Mouse (Mus musculus): ENCODE measurements around the gene Nav2. TPM values are rescaled to one million over a fixed set of nuclear protein-coding genes. Genes with fewer than 3 reads are reported as not detected.

Gene Nav2
- polyA plus RNA-seq, 1 experiment from 2014 or later, result 5.8 TPM

DNA sequence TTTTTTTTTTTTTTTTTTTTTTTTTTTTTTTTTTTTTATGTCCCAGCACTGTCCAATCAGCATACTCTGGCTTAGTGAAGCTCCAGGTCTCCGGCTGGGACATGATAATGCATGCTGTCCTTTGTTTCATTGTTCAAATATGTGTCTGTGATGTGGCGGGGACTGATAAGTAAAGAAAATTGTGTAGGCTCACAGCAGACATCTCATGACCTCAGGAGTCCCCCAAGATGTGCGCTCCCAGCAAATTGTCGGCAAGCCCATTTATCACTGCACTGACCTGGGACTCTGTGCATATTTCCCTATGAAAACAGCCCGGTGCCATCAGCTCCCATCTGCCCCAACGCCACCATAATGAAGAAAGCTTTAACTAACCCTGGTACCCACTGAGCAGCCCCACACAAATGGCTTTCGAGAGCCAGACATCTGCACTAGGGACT lies 110.0 kb downstream of the Nav2 start:
- Histone ChIP-seq H3K4me2 (replicated peaks; ENCODE audit: low read depth) (no peak overlapping the region), H3K27ac (ENCODE audit: low read depth, low read length) (no peak overlapping the region), H3K27me3 (replicated peaks; ENCODE audit: control insufficient read depth, insufficient read depth, low read length) (no peaks in the 10 kb centered on the region), H3K4me3 (ENCODE audit: low read depth, low read length) (no peak overlapping the region), H3K36me3 (ENCODE audit: control insufficient read depth, insufficient read depth) (no peaks in the 10 kb centered on the region), H3K4me1 (replicated peaks; ENCODE audit: control insufficient read depth, insufficient read depth, low read length) (no peaks in the 10 kb centered on the region), H3K9ac (ENCODE audit: low read depth, low read length) (no peak overlapping the region), H3K9me3 (ENCODE audit: control insufficient read depth) (no peaks in the 10 kb centered on the region)
- no peak for TF ChIP-seq CTCF (IDR thresholded peaks at IDR 0.05; ENCODE audit: low read depth)
- WGBS, result 56% methylated on average over 7 of the region's 7 CpGs
- no peak for ATAC-seq

DNA sequence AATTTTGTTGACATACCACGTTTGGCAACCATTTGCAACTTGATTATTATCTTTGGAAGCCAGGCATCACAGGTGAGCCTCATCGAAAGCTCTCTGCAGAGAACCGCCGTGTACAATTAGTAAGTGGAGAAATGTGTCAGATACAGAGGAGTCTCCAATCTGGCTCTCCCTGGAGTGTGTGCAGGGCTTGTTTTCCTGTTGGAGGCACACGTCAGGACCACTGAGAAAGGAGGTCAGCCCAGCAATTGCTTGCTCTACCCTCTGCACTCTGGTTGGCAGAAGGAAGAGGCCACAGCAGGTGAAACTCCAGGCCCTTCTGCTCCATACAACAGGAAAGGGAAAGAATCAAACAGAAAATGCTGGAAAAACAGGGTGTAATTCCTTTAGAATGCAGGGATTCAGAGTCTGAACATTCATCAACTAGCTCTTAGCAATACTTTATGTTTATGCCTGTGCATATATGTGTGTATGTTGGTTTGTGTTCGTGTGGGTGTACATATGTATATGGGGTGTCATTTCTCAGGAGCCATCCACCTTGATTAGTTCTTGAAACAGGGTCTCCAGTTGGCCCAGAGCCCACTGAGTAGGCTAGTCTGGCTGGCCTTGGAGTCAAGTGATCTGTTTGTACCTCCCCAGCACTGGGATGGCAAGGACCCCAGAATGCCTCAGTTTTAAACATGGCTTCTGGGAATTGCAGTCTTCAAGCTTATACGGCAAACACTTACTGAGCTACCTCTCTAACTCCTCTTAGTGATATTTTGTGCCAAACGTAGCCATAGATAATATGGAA lies 116.7 kb downstream of the Nav2 start:
- H3K27me3 ChIP-seq (replicated peaks; ENCODE audit: control insufficient read depth, insufficient read depth, low read length), result no peaks in the 10 kb centered on the region
- no peak overlapping the region for H3K4me2 ChIP-seq (replicated peaks; ENCODE audit: low read depth)
- H3K4me3 ChIP-seq (ENCODE audit: low read depth, low read length), result no peak overlapping the region
- 64% methylated on average over 8 of the region's 8 CpGs for WGBS
- H3K27ac ChIP-seq (ENCODE audit: low read depth, low read length), result no peak overlapping the region
- TF ChIP-seq CTCF (IDR thresholded peaks at IDR 0.05; ENCODE audit: low read depth), result no peak
- H3K36me3 ChIP-seq (ENCODE audit: control insufficient read depth, insufficient read depth), result no peaks in the 10 kb centered on the region
- no peaks in the 10 kb centered on the region for H3K4me1 ChIP-seq (replicated peaks; ENCODE audit: control insufficient read depth, insufficient read depth, low read length)
- no peak for ATAC-seq
- H3K9ac ChIP-seq (ENCODE audit: low read depth, low read length), result no peak overlapping the region
- no peaks in the 10 kb centered on the region for H3K9me3 ChIP-seq (ENCODE audit: control insufficient read depth)

DNA sequence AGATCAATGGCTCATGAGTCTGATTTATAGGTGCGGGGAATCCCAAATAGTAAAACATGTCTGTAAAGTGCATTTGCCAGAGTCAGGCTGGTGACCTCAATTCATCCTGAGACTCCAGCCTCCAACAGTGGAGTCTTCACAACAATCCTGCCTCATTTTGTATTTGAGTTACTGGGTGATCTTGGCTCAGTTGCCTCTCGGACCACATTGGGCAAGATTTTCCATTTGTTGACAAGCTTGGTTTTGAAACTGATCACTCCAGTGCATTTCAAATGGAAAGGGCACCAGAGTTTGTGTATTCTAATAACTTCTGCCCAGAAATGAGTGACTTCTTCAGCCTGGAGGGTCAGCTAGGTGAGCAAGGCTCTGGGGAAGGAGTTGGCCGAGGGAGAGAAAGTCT lies 117.5 kb downstream of the Nav2 start:
- Histone ChIP-seq H3K9me3 (ENCODE audit: control insufficient read depth) (no peaks in the 10 kb centered on the region), H3K4me1 (replicated peaks; ENCODE audit: control insufficient read depth, insufficient read depth, low read length) (no peaks in the 10 kb centered on the region), H3K27ac (ENCODE audit: low read depth, low read length) (no peak overlapping the region), H3K9ac (ENCODE audit: low read depth, low read length) (no peak overlapping the region), H3K4me3 (ENCODE audit: low read depth, low read length) (no peak overlapping the region), H3K4me2 (replicated peaks; ENCODE audit: low read depth) (no peak overlapping the region), H3K36me3 (ENCODE audit: control insufficient read depth, insufficient read depth) (no peaks in the 10 kb centered on the region), H3K27me3 (replicated peaks; ENCODE audit: control insufficient read depth, insufficient read depth, low read length) (no peaks in the 10 kb centered on the region)
- no peak for TF ChIP-seq CTCF (IDR thresholded peaks at IDR 0.05; ENCODE audit: low read depth)
- WGBS, result 93% methylated on average over 3 of the region's 3 CpGs
- ATAC-seq, result no peak

DNA sequence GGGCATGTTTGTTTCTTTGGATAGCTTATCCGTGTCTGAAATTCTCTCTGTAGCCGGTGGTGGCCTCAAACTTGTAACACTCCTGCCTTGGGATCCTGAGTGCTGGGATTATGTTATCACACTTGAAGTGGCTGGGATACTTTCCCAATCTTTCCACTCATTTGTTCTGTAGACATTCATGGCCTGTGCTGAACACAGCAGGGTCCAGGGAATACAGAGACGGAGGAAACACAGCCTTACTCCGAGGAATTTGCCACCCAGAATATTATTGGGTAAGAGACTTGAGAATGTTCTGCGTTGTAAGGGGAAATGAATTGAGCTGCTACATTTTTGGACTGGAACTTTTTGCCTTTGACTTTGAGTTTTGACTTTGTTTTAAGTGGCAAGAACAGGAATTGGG lies 118.0 kb downstream of the Nav2 start:
- no peak for ATAC-seq
- Histone ChIP-seq H3K4me3 (ENCODE audit: low read depth, low read length) (no peak overlapping the region), H3K27me3 (replicated peaks; ENCODE audit: control insufficient read depth, insufficient read depth, low read length) (no peaks in the 10 kb centered on the region), H3K9ac (ENCODE audit: low read depth, low read length) (no peak overlapping the region), H3K4me2 (replicated peaks; ENCODE audit: low read depth) (no peak overlapping the region), H3K4me1 (replicated peaks; ENCODE audit: control insufficient read depth, insufficient read depth, low read length) (no peaks in the 10 kb centered on the region), H3K9me3 (ENCODE audit: control insufficient read depth) (no peaks in the 10 kb centered on the region), H3K36me3 (ENCODE audit: control insufficient read depth, insufficient read depth) (no peaks in the 10 kb centered on the region), H3K27ac (ENCODE audit: low read depth, low read length) (no peak overlapping the region)
- no peak for TF ChIP-seq CTCF (IDR thresholded peaks at IDR 0.05; ENCODE audit: low read depth)
- 54% methylated on average over 5 of the region's 5 CpGs for WGBS

DNA sequence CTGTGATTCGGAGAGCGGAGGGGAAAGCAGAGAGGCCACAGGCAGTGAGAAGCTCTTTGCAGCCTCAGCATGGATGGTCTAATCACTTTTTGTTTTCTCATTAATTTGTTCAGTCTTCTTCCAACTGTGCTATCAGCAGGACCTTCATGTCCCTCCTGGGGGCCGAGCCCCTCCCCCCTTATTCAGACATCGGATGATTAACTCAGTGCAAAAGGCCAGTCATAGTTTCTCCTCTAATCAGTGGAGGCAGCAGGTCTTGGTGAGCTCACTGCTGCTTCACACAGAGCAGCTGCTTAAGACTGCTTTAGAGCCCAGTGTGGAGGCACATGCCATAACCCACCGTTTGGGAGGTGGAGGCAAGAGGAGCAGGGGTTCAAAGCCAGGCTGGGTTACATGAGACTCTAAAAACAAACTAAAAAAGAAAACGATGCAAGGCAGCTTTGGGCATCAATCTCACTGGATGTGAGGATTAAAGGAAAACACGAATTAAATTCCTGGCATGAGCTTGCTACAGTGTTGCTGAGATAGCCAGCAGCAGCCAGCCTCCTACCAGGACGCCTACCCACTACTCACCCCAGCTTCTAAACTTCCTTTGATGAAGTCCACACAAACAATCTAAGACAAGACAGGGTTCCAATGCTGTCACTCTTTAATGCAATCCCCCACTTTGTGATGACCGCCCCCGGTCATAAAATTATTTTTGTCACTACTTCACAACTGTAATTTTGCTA lies 120.9 kb downstream of the Nav2 start:
- WGBS, result 53% methylated on average over 10 of the region's 10 CpGs
- ATAC-seq, result no peak
- no peak for TF ChIP-seq CTCF (IDR thresholded peaks at IDR 0.05; ENCODE audit: low read depth)

DNA sequence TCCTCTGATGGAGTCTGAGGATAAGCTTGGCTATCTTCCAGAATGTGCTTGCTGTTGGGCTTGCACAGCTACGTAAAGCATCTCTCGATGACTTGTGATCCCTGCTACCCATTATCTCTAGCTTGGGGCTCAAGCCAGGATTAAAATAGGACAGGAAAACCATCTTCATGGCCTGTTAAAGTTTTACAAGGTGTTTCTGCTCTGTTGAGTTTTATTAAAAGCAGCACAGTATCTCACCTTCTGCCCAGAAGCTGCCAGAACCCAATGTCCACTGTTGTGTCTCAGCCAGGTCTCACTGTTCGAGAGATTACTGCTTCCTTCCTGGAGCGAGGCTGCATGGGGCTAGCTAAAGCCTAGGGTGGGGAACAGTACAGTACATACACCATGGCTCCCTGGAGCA lies 123.7 kb downstream of the Nav2 start:
- Histone ChIP-seq H3K4me3 (ENCODE audit: low read depth, low read length) (no peak overlapping the region), H3K4me2 (replicated peaks; ENCODE audit: low read depth) (no peak overlapping the region), H3K27ac (ENCODE audit: low read depth, low read length) (no peak overlapping the region), H3K4me1 (replicated peaks; ENCODE audit: control insufficient read depth, insufficient read depth, low read length) (no peaks in the 10 kb centered on the region), H3K9ac (ENCODE audit: low read depth, low read length) (no peak overlapping the region), H3K27me3 (replicated peaks; ENCODE audit: control insufficient read depth, insufficient read depth, low read length) (no peaks in the 10 kb centered on the region), H3K9me3 (ENCODE audit: control insufficient read depth) (no peaks in the 10 kb centered on the region), H3K36me3 (ENCODE audit: control insufficient read depth, insufficient read depth) (no peaks in the 10 kb centered on the region)
- ATAC-seq, result no peak
- no peak for TF ChIP-seq CTCF (IDR thresholded peaks at IDR 0.05; ENCODE audit: low read depth)
- WGBS, result 74% methylated on average over 4 of the region's 4 CpGs

More for the DNA sequence above, 120.9 kb downstream of the Nav2 start:
- Histone ChIP-seq H3K27ac (ENCODE audit: low read depth, low read length) (no peak overlapping the region), H3K9ac (ENCODE audit: low read depth, low read length) (no peak overlapping the region), H3K27me3 (replicated peaks; ENCODE audit: control insufficient read depth, insufficient read depth, low read length) (no peaks in the 10 kb centered on the region), H3K9me3 (ENCODE audit: control insufficient read depth) (no peaks in the 10 kb centered on the region), H3K36me3 (ENCODE audit: control insufficient read depth, insufficient read depth) (no peaks in the 10 kb centered on the region), H3K4me1 (replicated peaks; ENCODE audit: control insufficient read depth, insufficient read depth, low read length) (no peaks in the 10 kb centered on the region), H3K4me2 (replicated peaks; ENCODE audit: low read depth) (no peak overlapping the region), H3K4me3 (ENCODE audit: low read depth, low read length) (no peak overlapping the region)

Measured in intestine, postnatal 0 days (tissue).